Mouse (Mus musculus): ENCODE results near the gene Rslcan18.

DNA sequence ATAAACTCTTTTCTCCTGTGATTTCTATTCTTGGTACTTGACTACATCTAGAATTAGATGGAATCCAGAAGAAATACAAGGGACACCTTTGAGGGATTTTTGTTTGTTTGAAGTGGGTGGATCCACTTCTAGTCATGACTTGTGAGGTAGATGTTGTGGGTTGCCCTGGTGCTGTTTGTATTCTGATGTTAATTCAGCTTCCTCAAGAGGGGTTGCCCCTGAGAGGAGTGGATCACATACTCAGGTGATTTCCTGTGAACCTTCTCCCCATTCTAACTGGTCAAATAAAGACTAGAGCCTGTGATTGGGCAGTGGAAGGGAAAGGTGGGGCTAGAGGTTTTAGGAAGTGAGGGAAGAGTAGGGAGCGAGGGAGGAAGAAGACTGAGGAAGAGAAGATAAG is 34.1 kb downstream of the Rslcan18 start:
- TF ChIP-seq CTCF (IDR thresholded peaks at IDR 0.05; ENCODE audit: control insufficient read depth, insufficient read depth, insufficient replicate concordance, low read depth, low read length) (no peak), POLR2A (IDR thresholded peaks at IDR 0.05; ENCODE audit: control insufficient read depth, low read depth, low read length) (no peak)

All from testis, adult 2 months (tissue).